Mouse (Mus musculus) bone marrow macrophage, adult 2 months (primary cell): ENCODE results near the gene Gins2.

ENCODE experiments used
- CTCF ChIP-seq: IDR thresholded peaks from 2 replicates; pipeline ENCODE4 v1.5.1; 2012; ENCODE audit warnings: low read depth, mild to moderate bottlenecking, low read length, moderate library complexity
- POLR2A ChIP-seq: IDR thresholded peaks from 2 replicates; pipeline ENCODE4 v1.6.1; 2012; ENCODE audit warnings: mild to moderate bottlenecking, low read depth, low read length, borderline replicate concordance

DNA sequence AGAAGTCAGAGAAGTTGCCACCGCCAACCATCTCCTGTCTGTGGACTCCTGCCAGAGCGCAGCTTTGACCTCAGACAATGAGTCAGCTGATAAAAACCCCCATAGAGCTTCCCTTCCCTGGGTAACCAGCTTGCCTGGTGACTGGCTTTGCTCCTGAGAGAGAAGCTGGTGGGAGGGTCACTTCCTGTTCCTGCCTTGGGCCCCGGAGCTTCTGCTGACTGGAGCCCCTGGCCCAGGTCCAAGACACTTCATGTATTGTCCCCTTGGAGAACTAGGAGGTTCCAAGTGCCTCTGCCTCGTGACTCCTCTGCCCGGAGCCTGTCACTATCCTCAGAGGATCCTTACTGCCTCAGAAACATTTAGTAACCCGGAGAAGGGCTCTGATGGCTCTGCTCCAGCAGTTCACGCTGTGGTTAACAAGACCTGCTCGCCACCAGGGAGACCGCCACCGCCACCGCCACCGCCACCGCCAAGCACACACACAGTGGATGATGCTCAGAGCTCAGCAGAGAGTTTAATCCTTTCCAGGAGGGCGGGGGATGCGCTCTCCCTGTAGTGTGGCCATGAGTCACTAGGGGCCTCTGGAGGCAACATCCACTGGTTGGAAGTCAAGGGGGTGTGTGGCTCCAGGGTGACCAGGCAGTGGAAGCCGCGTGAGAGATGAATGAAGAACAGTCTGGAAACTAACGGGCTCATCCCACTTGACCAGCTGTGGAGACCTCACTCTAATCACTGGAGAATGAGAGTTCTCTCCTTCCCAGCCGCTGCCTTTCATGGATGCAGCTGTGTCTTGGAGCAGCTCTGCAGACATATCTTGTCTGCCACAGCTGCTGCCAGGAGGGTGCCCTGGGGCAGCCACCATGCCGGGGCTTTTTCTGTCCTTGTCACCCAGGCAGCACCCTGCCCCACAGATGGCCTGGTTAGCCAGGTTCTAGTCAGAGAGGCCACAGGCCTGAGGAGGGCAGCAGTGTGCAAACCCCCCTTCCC is 25.0 kb downstream of the Gins2 start:
- TF ChIP-seq POLR2A, result no peak
- no peak for TF ChIP-seq CTCF
